Comparison of ENCODE assay signal across 26 mouse cellular contexts in genomic region chr6:148454740-148455139, GRCm38 (mm10).
"Had no signal": no experiment of that assay in that cellular context is flagged by ENCODE, and none has a peak within 500 bp of the region (broad histone marks: within the 10 kb centered on the region; RNA-seq: fewer than 3 reads in every experiment).

No protein-coding gene starts in this region.

- H3K9me3 ChIP-seq: hindbrain, embryonic 12.5 days; intestine, embryonic 15.5 days had no signal

- H3K27me3 ChIP-seq: heart, embryonic 12.5 days; hindbrain, embryonic 12.5 days; intestine, embryonic 15.5 days; limb, embryonic 12.5 days; liver, embryonic 13.5 days had no signal

- H3K36me3 ChIP-seq: heart, embryonic 12.5 days; hindbrain, embryonic 10.5 days; hindbrain, embryonic 12.5 days; intestine, embryonic 15.5 days; limb, embryonic 10.5 days; limb, embryonic 12.5 days; liver, embryonic 13.5 days had no signal

- H3K9ac ChIP-seq: heart, embryonic 12.5 days; hindbrain, embryonic 12.5 days; hindbrain, embryonic 14.5 days; intestine, embryonic 15.5 days; limb, embryonic 12.5 days; liver, embryonic 13.5 days had no signal

- DNase-seq: gastrocnemius, adult 2 months; gastrocnemius, postnatal 10 days; gastrocnemius, postnatal 25 days; heart, adult 18-20 months; heart, postnatal 10 days; heart, postnatal 4 days; kidney, adult 18-20 months; kidney, adult 8-10 months; kidney, postnatal 10 days; kidney, postnatal 25 days; kidney, postnatal 4 days; liver, embryonic 13.5 days had no signal

- H3K27ac ChIP-seq: gastrocnemius, adult 2 months; heart, embryonic 10.5 days; hindbrain, embryonic 10.5 days; hindbrain, embryonic 12.5 days; hindbrain, embryonic 14.5 days; intestine, embryonic 15.5 days; layer of hippocampus, adult 2 months; left cerebral cortex, adult 2 months; limb, embryonic 10.5 days; limb, embryonic 12.5 days; liver, embryonic 13.5 days had no signal

- ATAC-seq: hindbrain, embryonic 16.5 days; inflammation-experienced regulatory T-cells, adult 6 months; intestine, embryonic 15.5 days; intestine, postnatal 0 days had no signal

- H3K4me2 ChIP-seq: heart, embryonic 12.5 days; hindbrain, embryonic 12.5 days; hindbrain, embryonic 14.5 days; intestine, embryonic 15.5 days; limb, embryonic 12.5 days; liver, embryonic 11.5 days; liver, embryonic 13.5 days had no signal

- H3K4me3 ChIP-seq: gastrocnemius, adult 2 months; heart, embryonic 10.5 days; heart, embryonic 12.5 days; hindbrain, embryonic 10.5 days; hindbrain, embryonic 12.5 days; intestine, embryonic 15.5 days; layer of hippocampus, adult 2 months; left cerebral cortex, adult 2 months; limb, embryonic 10.5 days; limb, embryonic 12.5 days; liver, embryonic 13.5 days had no signal

- H3K4me1 ChIP-seq: heart, embryonic 10.5 days; heart, embryonic 12.5 days; hindbrain, embryonic 10.5 days; hindbrain, embryonic 12.5 days; intestine, embryonic 15.5 days; limb, embryonic 10.5 days; limb, embryonic 12.5 days; liver, embryonic 13.5 days had no signal
